Mouse (Mus musculus): ENCODE results near the gene Ptgis. TPM values are rescaled to one million over a fixed set of nuclear protein-coding genes. Genes with fewer than 3 reads are reported as not detected.
A peak's percentile ranks its signal among the peaks of the same experiment; 100 is the strongest.

Gene Ptgis
- polyA plus RNA-seq, 1 experiment from 2014 or later = 21.6 TPM

DNA sequence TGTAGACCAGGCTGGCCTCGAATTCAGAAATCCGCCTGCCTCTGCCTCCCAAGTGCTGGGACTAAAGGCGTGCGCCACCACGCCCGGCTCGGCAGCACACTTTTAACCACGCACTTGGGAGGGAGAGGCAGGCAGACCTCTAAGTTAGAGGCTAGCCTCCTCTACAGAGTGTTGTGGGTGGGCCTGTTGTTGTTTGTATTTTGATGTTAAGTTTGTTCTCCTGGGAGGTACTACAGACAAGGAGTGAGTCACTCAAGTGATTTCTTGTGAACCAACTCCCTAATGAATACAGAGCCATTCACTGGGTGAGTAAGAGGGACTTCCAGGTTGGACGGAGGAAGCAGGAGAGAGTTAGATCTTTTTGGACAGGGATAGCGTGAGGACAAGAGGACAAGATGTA, 25.8 kb upstream of the Ptgis start:
- H3K4me1 ChIP-seq (ENCODE audit: control insufficient read depth, insufficient read depth, low read length) = peaks cover 9% of the 10 kb centered on the region; the same call in 1 of the 2 replicates
- 94% methylated on average over 10 of the region's 10 CpGs for WGBS (ENCODE audit: insufficient replicate concordance)
- no peak overlapping the region for H3K4me2 ChIP-seq
- no peak overlapping the region for H3K4me3 ChIP-seq (ENCODE audit: low read depth, low read length)
- no peak overlapping the region for H3K27ac ChIP-seq (ENCODE audit: low read depth, low read length)
- H3K27me3 ChIP-seq (ENCODE audit: control insufficient read depth, insufficient read depth, low read length) = no peaks in the 10 kb centered on the region
- ATAC-seq (replicated peaks; ENCODE audit: insufficient number of reproducible peaks, low FRiP score, low TSS enrichment) = no peak
- no peaks in the 10 kb centered on the region for H3K9me3 ChIP-seq (replicated peaks; ENCODE audit: control insufficient read depth, low read length)
- H3K36me3 ChIP-seq (ENCODE audit: control insufficient read depth, insufficient read depth, low read length) = no peaks in the 10 kb centered on the region
- no peak overlapping the region for H3K9ac ChIP-seq (ENCODE audit: low read depth, low read length)

DNA sequence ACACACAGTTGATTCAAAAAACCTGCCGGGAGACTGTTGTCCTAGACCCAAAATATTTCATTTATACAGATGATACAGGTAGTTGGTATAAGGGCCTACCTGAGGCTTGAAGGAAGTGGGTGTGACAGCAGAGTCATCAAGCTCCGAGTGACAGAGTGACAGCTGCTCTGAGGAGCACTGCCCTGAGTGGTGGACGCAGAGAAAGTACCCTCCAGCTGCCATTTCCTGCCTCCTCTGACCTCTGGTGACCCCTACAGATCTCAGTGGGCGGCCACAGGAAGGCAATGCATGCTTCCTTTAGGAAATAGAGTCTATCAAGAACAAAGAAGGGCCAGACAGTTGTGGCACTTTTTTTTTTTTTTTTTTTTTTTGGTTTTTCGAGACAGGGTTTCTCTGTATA, 25.4 kb upstream of the Ptgis start:
- Histone ChIP-seq H3K4me1 (ENCODE audit: control insufficient read depth, insufficient read depth, low read length) (peaks cover 9% of the 10 kb centered on the region; the same call in 1 of the 2 replicates), H3K27ac (ENCODE audit: low read depth, low read length) (no peak overlapping the region), H3K27me3 (ENCODE audit: control insufficient read depth, insufficient read depth, low read length) (no peaks in the 10 kb centered on the region), H3K36me3 (ENCODE audit: control insufficient read depth, insufficient read depth, low read length) (no peaks in the 10 kb centered on the region), H3K9me3 (replicated peaks; ENCODE audit: control insufficient read depth, low read length) (no peaks in the 10 kb centered on the region), H3K9ac (ENCODE audit: low read depth, low read length) (no peak overlapping the region), H3K4me3 (ENCODE audit: low read depth, low read length) (no peak overlapping the region), H3K4me2 (no peak overlapping the region)
- no peak for ATAC-seq (replicated peaks; ENCODE audit: insufficient number of reproducible peaks, low FRiP score, low TSS enrichment)
- WGBS (ENCODE audit: insufficient replicate concordance) = 50% methylated on average over 4 of the region's 5 CpGs

DNA sequence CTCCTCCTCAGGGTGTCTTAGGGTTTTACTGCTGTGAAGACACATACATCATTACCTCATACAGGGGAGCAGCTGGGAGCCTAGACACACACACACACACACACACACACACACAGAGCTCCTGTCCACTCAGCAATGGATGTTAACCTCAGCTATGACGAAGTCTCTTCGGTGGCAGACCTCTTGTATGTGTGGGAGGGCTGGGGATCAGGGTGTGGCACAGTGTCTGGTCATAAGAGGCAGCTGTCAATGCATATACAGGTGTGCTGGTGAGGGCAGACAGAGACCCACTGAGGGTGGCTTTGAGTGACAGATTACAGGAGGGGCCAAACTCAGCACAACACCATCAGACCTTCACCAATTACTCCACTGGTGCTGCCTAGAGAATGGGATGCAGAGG, 24.6 kb upstream of the Ptgis start:
- 87% methylated on average over 2 of the region's 2 CpGs for WGBS (ENCODE audit: insufficient replicate concordance)
- H3K4me3 ChIP-seq (ENCODE audit: low read depth, low read length) = no peak overlapping the region
- H3K9me3 ChIP-seq (replicated peaks; ENCODE audit: control insufficient read depth, low read length) = no peaks in the 10 kb centered on the region
- H3K27me3 ChIP-seq (ENCODE audit: control insufficient read depth, insufficient read depth, low read length) = no peaks in the 10 kb centered on the region
- ATAC-seq (replicated peaks; ENCODE audit: insufficient number of reproducible peaks, low FRiP score, low TSS enrichment) = no peak
- no peak overlapping the region for H3K4me2 ChIP-seq
- H3K4me1 ChIP-seq (ENCODE audit: control insufficient read depth, insufficient read depth, low read length) = peaks cover 9% of the 10 kb centered on the region; the same call in 1 of the 2 replicates
- H3K36me3 ChIP-seq (ENCODE audit: control insufficient read depth, insufficient read depth, low read length) = no peaks in the 10 kb centered on the region
- H3K27ac ChIP-seq (ENCODE audit: low read depth, low read length) = no peak overlapping the region
- H3K9ac ChIP-seq (ENCODE audit: low read depth, low read length) = no peak overlapping the region

DNA sequence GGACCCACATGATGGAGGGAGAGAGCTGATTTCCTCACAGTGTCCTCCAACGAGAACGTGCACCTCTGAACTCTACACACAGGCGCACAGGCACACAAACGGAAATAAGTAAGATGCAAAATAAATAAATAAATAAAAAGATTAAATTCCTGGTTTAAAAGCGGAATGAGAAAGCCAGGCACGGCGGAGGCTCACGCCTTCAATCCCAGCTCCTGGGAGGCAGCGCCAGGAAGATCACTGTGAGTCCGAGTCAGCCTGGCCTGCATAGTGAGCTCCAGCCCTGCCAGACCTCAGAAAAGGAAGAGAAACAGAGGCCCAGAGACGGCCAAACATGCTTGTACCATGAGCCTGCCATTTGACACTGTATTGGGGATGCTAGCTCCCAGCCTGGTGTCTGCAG, 23.5 kb upstream of the Ptgis start:
- Histone ChIP-seq H3K9ac (ENCODE audit: low read depth, low read length) (no peak overlapping the region), H3K36me3 (ENCODE audit: control insufficient read depth, insufficient read depth, low read length) (no peaks in the 10 kb centered on the region), H3K4me2 (no peak overlapping the region), H3K4me3 (ENCODE audit: low read depth, low read length) (no peak overlapping the region), H3K4me1 (ENCODE audit: control insufficient read depth, insufficient read depth, low read length) (peaks cover 9% of the 10 kb centered on the region; the same call in 1 of the 2 replicates), H3K27ac (ENCODE audit: low read depth, low read length) (no peak overlapping the region), H3K27me3 (ENCODE audit: control insufficient read depth, insufficient read depth, low read length) (no peaks in the 10 kb centered on the region), H3K9me3 (replicated peaks; ENCODE audit: control insufficient read depth, low read length) (no peaks in the 10 kb centered on the region)
- ATAC-seq (replicated peaks; ENCODE audit: insufficient number of reproducible peaks, low FRiP score, low TSS enrichment) = no peak
- 71% methylated on average over 11 of the region's 11 CpGs for WGBS (ENCODE audit: insufficient replicate concordance)

DNA sequence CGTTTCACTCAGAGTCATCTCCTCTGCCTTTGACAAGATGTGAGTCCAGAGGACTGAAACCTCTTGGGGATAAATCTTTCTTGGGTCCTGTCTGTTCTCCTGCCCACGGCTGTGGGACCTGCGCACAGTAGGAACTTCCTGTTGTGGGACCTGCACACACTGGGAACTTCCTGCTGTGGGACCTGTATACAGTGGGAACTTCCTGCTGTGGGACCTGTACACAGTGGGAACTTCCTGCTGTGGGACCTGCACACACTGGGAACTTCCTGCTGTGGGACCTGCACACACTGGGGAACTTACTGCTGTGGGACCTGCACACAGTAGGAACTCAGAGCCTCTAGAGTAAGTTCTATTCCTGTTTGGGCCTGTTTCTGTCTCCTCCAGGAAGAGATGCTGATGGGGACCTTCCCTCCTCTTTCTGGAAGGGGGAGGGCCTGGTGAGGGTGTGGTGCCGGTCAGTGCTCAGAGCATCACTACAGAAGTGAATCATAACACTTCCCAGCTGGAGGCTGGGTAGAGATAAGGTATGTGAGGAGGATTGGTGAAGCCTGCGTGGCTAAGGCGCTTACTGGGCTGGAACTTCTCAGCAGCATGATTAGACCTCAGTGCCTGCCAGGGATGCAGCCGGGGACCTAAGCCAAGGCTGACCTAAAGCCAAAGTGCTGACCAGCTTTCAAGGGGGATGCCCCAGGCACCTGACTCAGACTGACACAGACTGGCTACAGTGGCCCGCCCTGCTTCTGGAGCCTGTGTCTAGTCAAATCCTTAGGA, 22.8 kb upstream of the Ptgis start:
- no peak overlapping the region for H3K4me3 ChIP-seq (ENCODE audit: low read depth, low read length)
- H3K9me3 ChIP-seq (replicated peaks; ENCODE audit: control insufficient read depth, low read length) = no peaks in the 10 kb centered on the region
- 62% methylated on average over 8 of the region's 8 CpGs for WGBS (ENCODE audit: insufficient replicate concordance)
- H3K4me2 ChIP-seq = no peak overlapping the region
- ATAC-seq (replicated peaks; ENCODE audit: insufficient number of reproducible peaks, low FRiP score, low TSS enrichment) = 0 out of 2 replicates have a peak, but pooled peaks have one; percentile 23
- H3K27ac ChIP-seq (ENCODE audit: low read depth, low read length) = no peak overlapping the region
- peaks cover 9% of the 10 kb centered on the region; the same call in 1 of the 2 replicates for H3K4me1 ChIP-seq (ENCODE audit: control insufficient read depth, insufficient read depth, low read length)
- no peaks in the 10 kb centered on the region for H3K36me3 ChIP-seq (ENCODE audit: control insufficient read depth, insufficient read depth, low read length)
- H3K27me3 ChIP-seq (ENCODE audit: control insufficient read depth, insufficient read depth, low read length) = no peaks in the 10 kb centered on the region
- H3K9ac ChIP-seq (ENCODE audit: low read depth, low read length) = no peak overlapping the region

DNA sequence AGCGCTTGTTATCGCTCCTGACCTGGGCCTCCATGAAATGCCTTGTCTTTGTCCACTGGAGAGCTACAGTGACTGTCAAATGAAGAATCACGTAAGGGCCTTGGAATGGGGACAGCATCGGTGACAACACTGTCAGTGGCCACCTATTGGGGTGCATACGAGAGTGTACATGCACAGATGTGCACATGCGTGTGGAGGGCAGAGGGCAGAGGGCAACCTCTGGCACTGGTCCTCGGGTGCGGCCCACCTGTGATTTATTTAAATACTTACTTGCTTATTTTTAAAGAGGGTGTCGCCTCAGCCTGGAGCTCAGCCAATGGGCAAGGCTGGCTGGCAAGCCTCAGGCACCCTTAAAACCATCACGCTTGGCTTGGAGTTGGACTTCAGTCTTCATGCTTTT, 22.0 kb upstream of the Ptgis start:
- Histone ChIP-seq H3K4me3 (ENCODE audit: low read depth, low read length) (no peak overlapping the region), H3K27me3 (ENCODE audit: control insufficient read depth, insufficient read depth, low read length) (no peaks in the 10 kb centered on the region), H3K36me3 (ENCODE audit: control insufficient read depth, insufficient read depth, low read length) (no peaks in the 10 kb centered on the region), H3K27ac (ENCODE audit: low read depth, low read length) (no peak overlapping the region), H3K9me3 (replicated peaks; ENCODE audit: control insufficient read depth, low read length) (no peaks in the 10 kb centered on the region), H3K4me1 (ENCODE audit: control insufficient read depth, insufficient read depth, low read length) (peaks cover 3% of the 10 kb centered on the region; the same call in 1 of the 2 replicates), H3K4me2 (no peak overlapping the region), H3K9ac (ENCODE audit: low read depth, low read length) (no peak overlapping the region)
- WGBS (ENCODE audit: insufficient replicate concordance) = 89% methylated on average over 10 of the region's 10 CpGs
- no peak for ATAC-seq (replicated peaks; ENCODE audit: insufficient number of reproducible peaks, low FRiP score, low TSS enrichment)

DNA sequence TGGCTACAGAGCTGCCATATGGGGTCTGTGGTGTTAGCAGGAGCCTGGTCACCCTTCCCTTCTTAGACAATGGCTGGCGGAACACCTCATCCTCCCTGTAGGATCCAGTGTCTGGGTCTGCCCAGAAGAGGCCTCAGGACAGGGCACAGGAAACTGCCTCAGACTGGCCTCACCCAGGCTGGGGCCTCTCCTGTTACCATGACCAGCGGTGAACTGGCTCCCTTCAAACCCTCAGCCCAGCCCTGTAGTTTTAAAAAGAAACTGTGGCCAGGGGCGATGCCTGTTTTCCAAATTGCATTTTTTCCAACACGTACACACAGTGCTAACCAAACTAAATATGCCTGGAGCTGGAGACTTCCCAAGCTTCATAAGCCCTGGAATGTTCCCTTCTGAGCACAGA, 20.7 kb upstream of the Ptgis start:
- Histone ChIP-seq H3K27me3 (ENCODE audit: control insufficient read depth, insufficient read depth, low read length) (no peaks in the 10 kb centered on the region), H3K36me3 (ENCODE audit: control insufficient read depth, insufficient read depth, low read length) (no peaks in the 10 kb centered on the region), H3K27ac (ENCODE audit: low read depth, low read length) (no peak overlapping the region), H3K4me2 (no peak overlapping the region), H3K9ac (ENCODE audit: low read depth, low read length) (no peak overlapping the region), H3K9me3 (replicated peaks; ENCODE audit: control insufficient read depth, low read length) (no peaks in the 10 kb centered on the region), H3K4me1 (ENCODE audit: control insufficient read depth, insufficient read depth, low read length) (0 out of 2 replicates have a peak, but pooled peaks cover 2% of the 10 kb centered on the region), H3K4me3 (ENCODE audit: low read depth, low read length) (no peak overlapping the region)
- whole genome bisulfite sequencing (ENCODE audit: insufficient replicate concordance) = 77% methylated on average over 4 of the region's 4 CpGs
- ATAC-seq (replicated peaks; ENCODE audit: insufficient number of reproducible peaks, low FRiP score, low TSS enrichment) = no peak

DNA sequence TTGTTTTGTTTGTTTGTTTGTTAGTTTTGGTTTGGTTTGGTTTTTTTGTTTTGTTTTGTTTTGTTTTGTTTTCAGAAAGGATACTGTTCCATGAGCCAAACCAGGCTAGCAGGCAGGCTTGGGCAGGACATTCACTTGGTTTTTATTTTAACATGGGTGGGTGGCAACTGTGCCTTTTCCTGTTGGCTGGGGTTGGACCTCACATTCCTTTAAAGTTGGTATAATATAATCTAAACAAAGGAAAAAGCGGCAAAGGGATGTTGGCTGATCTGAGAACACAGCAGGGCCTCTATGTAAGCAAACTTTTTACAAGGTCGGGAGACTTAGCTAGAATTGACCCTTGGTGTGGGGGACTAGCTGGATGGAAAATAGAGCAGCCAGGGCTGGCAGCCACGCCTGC, 17.4 kb upstream of the Ptgis start:
- 45% methylated on average over 3 of the region's 3 CpGs for WGBS (ENCODE audit: insufficient replicate concordance)
- no peaks in the 10 kb centered on the region for H3K27me3 ChIP-seq (ENCODE audit: control insufficient read depth, insufficient read depth, low read length)
- no peak for ATAC-seq (replicated peaks; ENCODE audit: insufficient number of reproducible peaks, low FRiP score, low TSS enrichment)
- H3K36me3 ChIP-seq (ENCODE audit: control insufficient read depth, insufficient read depth, low read length) = no peaks in the 10 kb centered on the region
- H3K4me3 ChIP-seq (ENCODE audit: low read depth, low read length) = no peak overlapping the region
- no peak overlapping the region for H3K27ac ChIP-seq (ENCODE audit: low read depth, low read length)
- peaks cover 4% of the 10 kb centered on the region; the same call in 1 of the 2 replicates for H3K4me1 ChIP-seq (ENCODE audit: control insufficient read depth, insufficient read depth, low read length)
- no peak overlapping the region for H3K9ac ChIP-seq (ENCODE audit: low read depth, low read length)
- H3K9me3 ChIP-seq (replicated peaks; ENCODE audit: control insufficient read depth, low read length) = no peaks in the 10 kb centered on the region
- H3K4me2 ChIP-seq = no peak overlapping the region

DNA sequence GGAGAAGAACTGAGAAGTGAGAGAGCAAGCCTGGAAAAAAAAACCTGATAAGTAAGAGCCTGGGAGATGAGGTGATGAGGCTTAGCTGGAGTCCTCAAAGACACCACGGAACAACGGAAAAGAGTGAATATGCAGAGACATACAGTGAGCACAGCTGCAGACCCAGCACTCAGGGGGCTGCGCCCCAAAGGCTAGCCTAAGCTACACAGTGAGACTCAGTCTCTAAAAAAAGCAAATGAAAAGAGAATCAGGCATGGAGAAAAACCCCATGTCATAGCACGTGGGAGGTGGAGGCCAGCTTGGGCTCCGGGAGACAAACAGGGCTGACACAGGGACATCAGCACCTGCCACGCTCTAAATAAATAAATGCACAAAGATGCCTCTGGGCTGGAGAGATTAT, 14.4 kb upstream of the Ptgis start:
- no peak overlapping the region for H3K9ac ChIP-seq (ENCODE audit: low read depth, low read length)
- no peaks in the 10 kb centered on the region for H3K36me3 ChIP-seq (ENCODE audit: control insufficient read depth, insufficient read depth, low read length)
- H3K27ac ChIP-seq (ENCODE audit: low read depth, low read length) = peak overlapping the region; percentile 43; the same call in 1 of the 2 replicates
- H3K4me3 ChIP-seq (ENCODE audit: low read depth, low read length) = no peak overlapping the region
- H3K4me2 ChIP-seq = no peak overlapping the region
- ATAC-seq (replicated peaks; ENCODE audit: insufficient number of reproducible peaks, low FRiP score, low TSS enrichment) = no peak
- no peaks in the 10 kb centered on the region for H3K27me3 ChIP-seq (ENCODE audit: control insufficient read depth, insufficient read depth, low read length)
- H3K4me1 ChIP-seq (ENCODE audit: control insufficient read depth, insufficient read depth, low read length) = peaks cover 14% of the 10 kb centered on the region
- no peaks in the 10 kb centered on the region for H3K9me3 ChIP-seq (replicated peaks; ENCODE audit: control insufficient read depth, low read length)
- 38% methylated on average over 6 of the region's 6 CpGs for WGBS (ENCODE audit: insufficient replicate concordance)

Measured in heart, embryonic 11.5 days (tissue).